Comparison of ENCODE assay signal across 9 mouse cellular contexts in the genomic region with DNA sequence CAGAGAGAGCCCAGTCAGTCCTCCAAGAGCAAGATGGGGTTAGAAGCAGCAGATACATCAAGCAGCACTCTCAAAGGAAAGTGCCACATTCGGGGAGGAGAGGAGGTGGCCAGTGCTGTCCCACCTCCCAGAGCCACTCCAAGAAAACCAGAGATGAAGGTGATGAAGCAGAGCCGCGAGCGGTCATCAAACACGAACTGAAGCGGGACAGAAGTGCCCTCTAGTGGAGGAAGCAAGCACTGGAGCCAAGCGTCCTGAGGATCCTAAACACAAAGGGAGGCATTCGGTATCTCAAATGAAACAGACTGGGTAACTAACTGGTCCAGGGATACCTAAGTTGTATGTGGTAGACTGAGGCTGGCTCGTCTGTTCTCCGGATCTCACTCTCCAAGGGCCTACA. TPM values are rescaled to one million over a fixed set of nuclear protein-coding genes. Genes with fewer than 3 reads are reported as not detected.
DNase-seq lines count a peak whose midpoint lies in the region; ATAC-seq and TF ChIP-seq lines count a peak whose summit lies in the region.
"Had no signal": no experiment of that assay in that cellular context is flagged by ENCODE, and none has a peak within 500 bp of the region (broad histone marks: within the 10 kb centered on the region; RNA-seq: fewer than 3 reads in every experiment).

No protein-coding gene starts in this region.

- 22% methylated on average over 10 of the region's 10 CpGs for WGBS in kidney, embryonic 14.5 days
- 23% methylated on average over 10 of the region's 10 CpGs for WGBS in liver, embryonic 16.5 days (ENCODE audit: insufficient replicate concordance)
- WGBS in neural tube, embryonic 15.5 days = 21% methylated on average over 10 of the region's 10 CpGs

- peak; percentile 97; the same call in 1 of the 2 replicates for TF ChIP-seq CTCF in gastrocnemius, adult 2 months (IDR thresholded peaks at IDR 0.05)

- peaks cover 16% of the 10 kb centered on the region for H3K4me1 ChIP-seq in kidney, embryonic 14.5 days (ENCODE audit: control insufficient read depth, insufficient read depth, low read length)
- H3K4me1 ChIP-seq in liver, embryonic 16.5 days (ENCODE audit: control insufficient read depth, low read depth, low read length) = peaks cover 7% of the 10 kb centered on the region
- H3K4me1 ChIP-seq in neural tube, embryonic 15.5 days = peaks cover 54% of the 10 kb centered on the region

- H3K9me3 ChIP-seq in kidney, embryonic 14.5 days (ENCODE audit: control insufficient read depth, low read length) = no peaks in the 10 kb centered on the region
- H3K9me3 ChIP-seq in liver, embryonic 16.5 days (replicated peaks; ENCODE audit: control insufficient read depth, low read length) = no peaks in the 10 kb centered on the region
- no peaks in the 10 kb centered on the region for H3K9me3 ChIP-seq in neural tube, embryonic 15.5 days (replicated peaks)

- H3K27ac ChIP-seq in gastrocnemius, adult 2 months = no peak overlapping the region
- H3K27ac ChIP-seq in kidney, embryonic 14.5 days (ENCODE audit: low read depth, low read length) = no peak overlapping the region
- no peak overlapping the region for H3K27ac ChIP-seq in liver, embryonic 16.5 days (ENCODE audit: low read length)
- peak overlapping the region; percentile 94; the same call in 1 of the 2 replicates for H3K27ac ChIP-seq in neural tube, embryonic 15.5 days (replicated peaks)

- H3K27me3 ChIP-seq in kidney, embryonic 14.5 days (ENCODE audit: control insufficient read depth, insufficient read depth, low read length) = peaks cover 17% of the 10 kb centered on the region
- peaks cover 22% of the 10 kb centered on the region for H3K27me3 ChIP-seq in liver, embryonic 16.5 days (ENCODE audit: control insufficient read depth, insufficient read depth, low read depth, low read length)
- no peaks in the 10 kb centered on the region for H3K27me3 ChIP-seq in neural tube, embryonic 15.5 days (replicated peaks)

- H3K4me2 ChIP-seq in kidney, embryonic 14.5 days (replicated peaks; ENCODE audit: low read depth, low read length) = no peak overlapping the region
- H3K4me2 ChIP-seq in liver, embryonic 16.5 days (ENCODE audit: low read depth, low read length) = no peak overlapping the region
- peak overlapping the region; percentile 69 for H3K4me2 ChIP-seq in neural tube, embryonic 15.5 days

- ATAC-seq in kidney, embryonic 14.5 days (ENCODE audit: low FRiP score, low TSS enrichment) = 0 out of 2 replicates have a peak, but pooled peaks have one; percentile 13
- peak; percentile 23; the same call in 1 of the 2 replicates for ATAC-seq in liver, embryonic 16.5 days (ENCODE audit: low read depth)
- ATAC-seq in neural tube, embryonic 15.5 days (ENCODE audit: low FRiP score) = 0 out of 2 replicates have a peak, but pooled peaks have one; percentile 7

- H3K36me3 ChIP-seq in kidney, embryonic 14.5 days (ENCODE audit: control insufficient read depth, insufficient read depth, low read length) = peaks cover 14% of the 10 kb centered on the region
- no peaks in the 10 kb centered on the region for H3K36me3 ChIP-seq in liver, embryonic 16.5 days (ENCODE audit: control insufficient read depth, insufficient read depth)
- H3K36me3 ChIP-seq in neural tube, embryonic 15.5 days = peaks cover 22% of the 10 kb centered on the region

- no peak overlapping the region for H3K9ac ChIP-seq in kidney, embryonic 14.5 days (ENCODE audit: low read depth, low read length)
- no peak overlapping the region for H3K9ac ChIP-seq in liver, embryonic 16.5 days (ENCODE audit: low read depth, low read length)
- H3K9ac ChIP-seq in neural tube, embryonic 15.5 days (replicated peaks) = 0 out of 2 replicates have a peak overlapping the region, but pooled peaks have one; percentile 21

- peak; percentile 60 for DNase-seq in 3T3-L1 (ENCODE audit: low read depth, low spot score)
- DNase-seq in Muller cell, postnatal 12 days (ENCODE audit: inconsistent ontology term) = peak; percentile 51
- DNase-seq in cerebellum, postnatal 25 days = peak; percentile 81 to 86
- peak; percentile 75 for DNase-seq in gastrocnemius, adult 2 months
- peak; percentile 55 for DNase-seq in thymus, postnatal 25 days

- H3K4me3 ChIP-seq in gastrocnemius, adult 2 months = no peak overlapping the region
- no peak overlapping the region for H3K4me3 ChIP-seq in kidney, embryonic 14.5 days (ENCODE audit: low read length)
- no peak overlapping the region for H3K4me3 ChIP-seq in liver, embryonic 16.5 days (ENCODE audit: low read depth, low read length)
- no peak overlapping the region; the same call in 1 of the 2 replicates for H3K4me3 ChIP-seq in neural tube, embryonic 15.5 days (replicated peaks)
- H3K4me3 ChIP-seq: erythroblast, embryonic 14.5 days had no signal

- intact Hi-C loops in gastrocnemius, adult 2 months (cut with DNase I) = loop anchor here (1.0 to 5.0 kb wide), 2 partner anchors 63 to 78 kb away; no protein-coding TSS in a partner anchor

RNA-seq across cellular contexts. Expression of a gene that starts 6.0 kb away (rescaled TPM):
- 10 to 100 TPM; 16.2 to 16.6 TPM for total RNA-seq in gastrocnemius, adult 2 months (2021)
- polyA plus RNA-seq in kidney, embryonic 14.5 days (2014; fragmentation: Nextera tagmentation; extraction: Ambion mirVana) = 75.5 and 111 TPM in 2 replicates
- 27.4 and 29.8 TPM in 2 replicates for polyA plus RNA-seq in liver, embryonic 16.5 days (2015; fragmentation: Nextera tagmentation; extraction: Ambion mirVana)
- 139 and 156 TPM in 2 replicates for polyA plus RNA-seq in neural tube, embryonic 15.5 days (2015; fragmentation: Nextera tagmentation; extraction: Ambion mirVana)

RNA-seq across cellular contexts. Expression of a gene that starts 6.8 kb away (rescaled TPM):
- 10 to 100 TPM; 51.2 to 58.3 TPM for total RNA-seq in gastrocnemius, adult 2 months (2021)
- polyA plus RNA-seq in kidney, embryonic 14.5 days (2014; fragmentation: Nextera tagmentation; extraction: Ambion mirVana) = 23.6 and 31.1 TPM in 2 replicates
- 7.8 and 8.9 TPM in 2 replicates for polyA plus RNA-seq in liver, embryonic 16.5 days (2015; fragmentation: Nextera tagmentation; extraction: Ambion mirVana)
- polyA plus RNA-seq in neural tube, embryonic 15.5 days (2015; fragmentation: Nextera tagmentation; extraction: Ambion mirVana) = 48.4 and 50.4 TPM in 2 replicates

RNA-seq across cellular contexts. Expression of a gene that starts 28.6 kb away (rescaled TPM):
- 10 to 100 TPM; 11.0 to 14.6 TPM for total RNA-seq in gastrocnemius, adult 2 months (2021)
- polyA plus RNA-seq in kidney, embryonic 14.5 days (2014; fragmentation: Nextera tagmentation; extraction: Ambion mirVana) = 30.2 and 36.1 TPM in 2 replicates
- polyA plus RNA-seq in liver, embryonic 16.5 days (2015; fragmentation: Nextera tagmentation; extraction: Ambion mirVana) = 101 and 119 TPM in 2 replicates
- 8.7 and 20.5 TPM in 2 replicates for polyA plus RNA-seq in neural tube, embryonic 15.5 days (2015; fragmentation: Nextera tagmentation; extraction: Ambion mirVana)

RNA-seq across cellular contexts. Expression of a gene that starts 33.0 kb away (rescaled TPM):
- total RNA-seq in gastrocnemius, adult 2 months (2021) = 1 to 10 TPM; 3.9 to 8.2 TPM
- 10.9 and 15.7 TPM in 2 replicates for polyA plus RNA-seq in kidney, embryonic 14.5 days (2014; fragmentation: Nextera tagmentation; extraction: Ambion mirVana)
- polyA plus RNA-seq in liver, embryonic 16.5 days (2015; fragmentation: Nextera tagmentation; extraction: Ambion mirVana) = 2.8 and 3.6 TPM in 2 replicates
- 5.0 and 8.4 TPM in 2 replicates for polyA plus RNA-seq in neural tube, embryonic 15.5 days (2015; fragmentation: Nextera tagmentation; extraction: Ambion mirVana)
